Mouse (Mus musculus): ENCODE results near the gene Smyd2.

- TF ChIP-seq CTCF (IDR thresholded peaks at IDR 0.05; ENCODE audit: low read depth, low read length) (no peak), POLR2A (IDR thresholded peaks at IDR 0.05; ENCODE audit: extremely low read depth, insufficient read depth, low read length) (no peak)
Measured at GRCm38 (mm10) chr1:189936436-189937105, 14.4 kb upstream of the Smyd2 start.

All from liver, adult 2 months (tissue).